In the genomic region with DNA sequence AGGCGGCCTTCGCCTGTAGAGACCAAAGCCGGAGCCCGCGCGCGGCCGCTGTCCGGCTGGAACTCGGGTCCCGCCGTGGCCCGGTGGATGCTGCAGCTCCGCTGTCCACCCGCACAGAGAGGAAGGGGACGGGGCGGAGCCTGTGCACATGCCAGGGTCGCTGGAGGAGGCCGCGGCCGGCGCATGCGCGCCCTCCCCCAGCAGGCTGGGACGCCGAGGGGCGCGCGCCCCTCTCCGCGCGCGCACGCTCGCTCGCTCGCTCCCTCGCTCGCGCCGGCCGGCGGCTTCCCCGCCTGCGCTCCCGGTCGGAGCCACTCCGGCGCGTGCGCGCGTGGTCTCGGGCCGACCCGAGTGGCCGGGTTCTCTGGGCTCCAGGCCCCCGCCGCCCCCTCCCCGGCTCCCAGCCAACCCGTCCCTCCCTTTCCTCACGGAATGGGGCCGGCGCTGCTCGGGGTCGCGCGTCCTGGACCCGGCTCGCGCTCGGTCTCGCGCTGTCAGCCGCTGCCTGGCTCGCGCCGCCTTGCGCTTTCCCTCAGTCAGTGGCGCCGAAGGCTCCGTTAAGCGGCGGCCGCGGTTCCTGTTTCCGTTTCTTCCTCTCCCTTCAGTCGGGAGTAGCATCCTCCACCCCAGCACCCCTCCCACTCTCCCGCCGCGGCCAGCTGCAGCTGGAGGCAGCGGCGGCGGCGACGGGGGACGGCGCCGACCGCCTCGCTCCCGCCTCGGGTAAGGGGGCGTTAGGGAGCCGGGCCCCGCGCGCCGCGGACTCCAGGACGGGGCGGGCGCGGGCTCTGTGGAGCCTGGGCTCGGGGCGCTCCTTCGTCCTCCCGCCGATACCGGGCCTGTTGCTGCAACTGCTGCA, we compare ENCODE assay signal across 8 mouse cellular contexts. TPM values are rescaled to one million over a fixed set of nuclear protein-coding genes. Genes with fewer than 3 reads are reported as not detected.
DNase-seq lines count a peak whose midpoint lies in the region; ATAC-seq and TF ChIP-seq lines count a peak whose summit lies in the region.

No protein-coding gene starts in this region.

- H3K4me1 ChIP-seq in intestine, postnatal 0 days (replicated peaks; ENCODE audit: control insufficient read depth, insufficient read depth, low read length) = no peaks in the 10 kb centered on the region
- H3K4me1 ChIP-seq in midbrain, embryonic 10.5 days = peaks cover 23% of the 10 kb centered on the region

- peak; percentile 70 for ATAC-seq in granulocyte monocyte progenitor cell, adult 5-6 weeks (replicated peaks; ENCODE audit: poor library complexity, severe bottlenecking)
- ATAC-seq in intestine, postnatal 0 days = peak; percentile 84

- WGBS in intestine, postnatal 0 days = under 1% methylated on average over 89 of the region's 120 CpGs
- under 1% methylated on average over 114 of the region's 120 CpGs for WGBS in midbrain, embryonic 10.5 days

- no peaks in the 10 kb centered on the region for H3K36me3 ChIP-seq in intestine, postnatal 0 days (ENCODE audit: control insufficient read depth, insufficient read depth)
- no peaks in the 10 kb centered on the region for H3K36me3 ChIP-seq in midbrain, embryonic 10.5 days

- intact Hi-C loops in left cerebral cortex, postnatal 36 days (cut with DNase I) = loop anchor here (1.0 to 5.0 kb wide), 4 partner anchors 231 to 989 kb away; a partner anchor contains a TSS

- peak; percentile 59 for TF ChIP-seq CTCF in intestine, postnatal 0 days (IDR thresholded peaks at IDR 0.05; ENCODE audit: low read depth)

- no peaks in the 10 kb centered on the region for H3K9me3 ChIP-seq in intestine, postnatal 0 days (ENCODE audit: control insufficient read depth)
- no peaks in the 10 kb centered on the region for H3K9me3 ChIP-seq in midbrain, embryonic 10.5 days (replicated peaks)

- peaks cover 39% of the 10 kb centered on the region for H3K27me3 ChIP-seq in intestine, postnatal 0 days (replicated peaks; ENCODE audit: control insufficient read depth, insufficient read depth, low read length)
- H3K27me3 ChIP-seq in midbrain, embryonic 10.5 days (ENCODE audit: low read depth, poor library complexity, severe bottlenecking) = no peaks in the 10 kb centered on the region

- peak; percentile 96 for DNase-seq in adrenal gland, postnatal 10 days
- peak; percentile 90 for DNase-seq in embryo, embryonic 9.5 days (ENCODE audit: extremely low spot score)
- peak; percentile 90 for DNase-seq in left cerebral cortex, postnatal 36 days (ENCODE audit: low spot score in 2 of 2)
- peak; percentile 91 for DNase-seq in midbrain, embryonic 10.5 days (ENCODE audit: low spot score)
- peak; percentile 87 to 88 for DNase-seq in right cerebral cortex, postnatal 36 days (ENCODE audit: low spot score in 2 of 2)
- peak; percentile 88 to 92 for DNase-seq in urinary bladder, postnatal 4 days (ENCODE audit: low spot score in 2 of 2)

- H3K9ac ChIP-seq in intestine, postnatal 0 days (ENCODE audit: low read depth, low read length) = peak overlapping the region; percentile 67

- peak overlapping the region; percentile 87 for H3K27ac ChIP-seq in intestine, postnatal 0 days (ENCODE audit: low read depth, low read length)
- peak overlapping the region; percentile 98 for H3K27ac ChIP-seq in midbrain, embryonic 10.5 days (replicated peaks)

- peak overlapping the region; percentile 81 for H3K4me3 ChIP-seq in intestine, postnatal 0 days (ENCODE audit: low read depth, low read length)
- H3K4me3 ChIP-seq in midbrain, embryonic 10.5 days = peak overlapping the region; percentile 81

- peak overlapping the region; percentile 87 for H3K4me2 ChIP-seq in intestine, postnatal 0 days (replicated peaks; ENCODE audit: low read depth)

RNA-seq across cellular contexts. Expression of a gene that starts 0.8 kb away (rescaled TPM):
- 10 to 100 TPM; 44.1 to 50.4 TPM for total RNA-seq in adrenal gland, postnatal 10 days (2021)
- total RNA-seq in granulocyte monocyte progenitor cell, adult 5-6 weeks (2014; fragmentation: Nextera tagmentation) = 114 and 142 TPM in 2 replicates
- 169 and 181 TPM in 2 replicates for total RNA-seq in granulocyte monocyte progenitor cell, adult 5-6 weeks (2017)
- 9.1 and 10.1 TPM in 2 replicates for polyA plus RNA-seq in intestine, postnatal 0 days (2015; fragmentation: Nextera tagmentation; extraction: Ambion mirVana)
- total RNA-seq in left cerebral cortex, postnatal 36 days (2021) = 10 to 100 TPM; 60.3 to 61.6 TPM
- 28.5 and 30.0 TPM in 2 replicates for polyA plus RNA-seq in midbrain, embryonic 10.5 days (2016; fragmentation: Nextera tagmentation; extraction: Ambion mirVana)

Comparison
In these comparisons a context has a peak if more than half of its experiments do, and no peak if none do; other contexts are left out.
1. Peak in every context shown above with its lines: DNase-seq, ATAC-seq, H3K4me3 ChIP-seq and H3K27ac ChIP-seq.